Mouse (Mus musculus) monocyte, adult 59 days (primary cell): Measurements from ENCODE around the gene Opn1sw. TPM values are rescaled to one million over a fixed set of nuclear protein-coding genes. Genes with fewer than 3 reads are reported as not detected.

Source experiments
- total RNA-seq, 2 experiments: library from RNA; stranded (reverse); gene quantifications; one replicate each; pipeline ENCODE4 v1.2.4; 2023

Opn1sw gene
- not detected for total RNA-seq

GRCm38 (mm10) chr6:29388052-29388518, at the start of gene Opn1sw:
Opn1sw (minus strand) TSS chr6:29388468.

GRCm38 (mm10) chr6:29433038-29433803, 45.0 kb upstream of the Opn1sw start, which contains the start of gene Flnc:
Flnc (plus strand) TSS chr6:29433256.

GRCm38 (mm10) chr6:29395910-29396713, 7.8 kb upstream of the Opn1sw start, which contains the start of gene Ccdc136:
Ccdc136 (plus strand) TSS chr6:29396309.

GRCm38 (mm10) chr6:29347665-29348370, 40.5 kb downstream of the Opn1sw start, which contains the start of gene Calu:
Calu (plus strand) TSS chr6:29348069.

Other genes starting within 250 kb of the Opn1sw start
- gene Rbm28, start 223.5 kb downstream of the Opn1sw start, total RNA-seq, result 10 to 100 TPM; 33.7 to 41.2 TPM
- gene Prrt4, start 208.9 kb downstream of the Opn1sw start, total RNA-seq, result not detected
- gene Impdh1, start 172.1 kb downstream of the Opn1sw start, total RNA-seq, result 10 to 100 TPM; 26.1 to 38.1 TPM
- gene Hilpda, start 116.0 kb downstream of the Opn1sw start, total RNA-seq, result 10 to 100 TPM; 15.7 to 26.3 TPM
- 1 to 10 TPM; 1.1 to 1.2 TPM for gene Fam71f2, start 108.9 kb downstream of the Opn1sw start, total RNA-seq
- not detected for gene Fam71f1, start 69.3 kb downstream of the Opn1sw start, total RNA-seq
- 10 to 100 TPM; 60.9 to 61.2 TPM for gene Calu, start 40.4 kb downstream of the Opn1sw start, total RNA-seq
- not detected for gene Ccdc136, start 7.8 kb upstream of the Opn1sw start, total RNA-seq
- gene Flnc, start 44.8 kb upstream of the Opn1sw start, total RNA-seq, result under 1 TPM; 0.09 to 0.29 TPM
- gene Atp6v1f, start 79.2 kb upstream of the Opn1sw start, total RNA-seq, result 100 to 1,000 TPM; 201 to 203 TPM
- gene Atp6v1fnb, start 83.0 kb upstream of the Opn1sw start, total RNA-seq, result 1 to 10 TPM; 2.5 to 3.1 TPM
- gene Kcp, start 119.5 kb upstream of the Opn1sw start, total RNA-seq, result 1 to 10 TPM in 1 of 2 experiments, not detected in 1; 1.1 TPM
- gene Irf5, start 138.2 kb upstream of the Opn1sw start, total RNA-seq, result 100 to 1,000 TPM; 502 to 515 TPM
- gene Tnpo3, start 221.4 kb upstream of the Opn1sw start, total RNA-seq, result 10 to 100 TPM; 56.1 to 66.9 TPM